Mouse (Mus musculus) heart, adult 9 months (tissue): ENCODE data around the gene Zfp804a.

Experiments used
- DNase-seq, 2 experiments: peaks; one replicate each; pipeline ENCODE4 v3.0.0; 2022; ENCODE audit warnings: low spot score in 2 of 2

Zfp804a gene

DNA sequence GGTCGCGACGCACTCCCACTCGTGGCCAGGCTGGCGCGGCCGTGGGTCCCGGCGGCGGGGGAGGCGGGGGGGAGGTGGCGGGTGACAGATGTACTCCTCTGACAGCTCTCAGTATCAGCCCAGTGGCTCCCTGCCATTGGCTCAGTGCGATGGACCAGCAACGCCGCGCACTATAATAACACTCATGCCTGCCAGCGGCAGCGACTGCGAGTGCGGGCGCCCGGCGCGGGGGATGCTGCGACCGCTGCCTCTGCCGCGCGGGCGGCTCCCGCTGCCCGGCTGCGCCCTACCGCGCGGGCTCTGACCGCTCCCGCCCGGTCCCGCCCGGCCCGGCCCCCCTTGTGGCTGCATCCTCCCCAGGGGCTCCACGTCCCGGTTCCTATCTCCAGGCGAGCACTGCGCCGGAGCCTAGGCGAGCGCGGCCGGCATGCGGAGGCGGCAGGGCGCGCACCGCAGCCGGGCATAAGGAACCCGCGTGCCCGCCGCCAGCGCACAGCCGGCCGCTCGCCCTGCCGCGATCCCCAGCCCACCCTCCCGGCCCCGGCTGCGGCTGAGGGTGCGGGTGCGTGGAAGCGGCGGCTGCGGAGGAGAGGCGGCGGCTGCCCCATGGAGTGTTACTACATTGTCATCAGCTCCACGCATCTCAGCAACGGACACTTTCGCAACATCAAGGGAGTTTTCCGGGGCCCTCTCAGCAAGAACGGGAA is at the start of gene Zfp804a:
TSS of gene Zfp804a (plus strand) at position 38 of the 707 bp plus-strand sequence.
- no peak for DNase-seq

DNA sequence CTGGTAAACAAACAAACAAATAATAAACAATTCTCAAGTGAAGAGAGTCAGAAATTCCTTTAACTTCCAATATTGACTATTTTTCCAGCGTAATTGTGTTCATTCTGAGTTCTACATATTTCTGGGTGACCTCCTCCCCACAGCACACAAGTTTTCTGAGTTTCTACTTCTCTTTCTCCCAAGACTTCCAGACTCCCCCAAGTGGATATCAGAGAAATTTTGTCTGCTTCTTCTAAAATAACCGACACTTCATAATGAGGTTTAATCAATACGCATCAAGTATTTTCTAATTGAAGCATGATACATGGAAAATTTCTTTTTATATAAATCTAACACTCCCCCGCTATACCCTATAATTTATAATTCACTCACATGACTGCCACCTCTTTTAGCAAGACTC is 1.4 kb upstream of the Zfp804a start:
- DNase-seq = no peak

DNA sequence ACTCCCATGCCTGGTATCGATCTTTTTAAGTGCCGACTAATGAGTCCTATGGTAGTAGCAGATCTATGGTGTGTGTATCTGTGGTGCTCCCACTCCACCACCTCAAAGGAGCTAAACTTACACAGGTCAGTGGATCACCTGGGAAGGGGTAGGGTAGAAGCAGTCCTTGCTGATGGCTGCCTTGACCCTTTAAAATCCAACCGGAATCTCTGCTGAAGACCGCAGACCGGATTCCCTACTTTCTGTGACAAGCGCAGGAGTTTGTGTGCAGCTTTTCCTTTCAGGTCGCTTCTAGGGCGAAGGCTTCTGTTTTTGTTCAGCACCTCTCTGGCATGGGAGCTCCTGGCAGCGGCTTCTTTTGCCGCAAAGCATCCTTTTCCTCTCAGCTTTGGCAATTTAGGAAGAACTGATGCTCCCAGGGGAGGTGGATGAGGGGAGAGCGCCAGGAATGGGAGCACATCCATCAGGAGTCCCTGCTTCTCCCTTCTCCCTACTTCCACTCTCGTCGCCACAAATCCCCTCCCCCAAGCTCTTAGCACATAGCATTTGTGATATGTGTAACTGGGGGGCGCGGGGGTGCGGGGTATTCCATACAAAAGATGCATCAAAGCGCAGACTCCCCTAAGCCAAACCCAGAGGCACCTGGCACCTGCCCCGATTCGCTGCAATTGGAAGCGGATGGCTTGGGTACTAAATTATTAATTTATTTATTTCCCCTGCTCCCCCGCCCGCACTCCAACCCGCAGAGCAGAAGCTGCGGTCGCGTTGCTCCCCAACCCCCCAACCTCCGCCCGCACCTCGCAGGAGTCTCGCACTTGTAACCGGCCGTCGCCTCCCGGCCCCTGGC is 461 bp upstream of the Zfp804a start:
- DNase-seq = no peak

DNA sequence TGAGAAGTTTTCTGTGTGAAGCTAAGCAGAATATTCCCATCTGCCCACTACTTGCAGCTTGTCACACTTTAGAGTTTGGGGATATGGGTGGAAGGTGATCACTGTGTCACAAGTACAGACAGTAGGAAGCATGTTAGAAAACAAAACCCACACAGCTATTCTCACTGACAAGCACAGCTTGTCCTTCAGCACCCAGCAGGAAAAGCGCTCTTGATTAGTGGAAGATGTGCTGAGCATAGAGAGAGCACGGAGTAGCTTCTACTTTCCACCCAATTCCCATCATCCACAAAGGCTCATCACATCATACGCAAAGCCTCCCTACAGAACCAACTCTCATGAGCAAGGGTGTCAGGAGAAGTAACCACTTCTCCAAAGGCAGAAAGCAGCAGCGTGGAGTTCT is 1.4 kb downstream of the Zfp804a start:
- no peak for DNase-seq

DNA sequence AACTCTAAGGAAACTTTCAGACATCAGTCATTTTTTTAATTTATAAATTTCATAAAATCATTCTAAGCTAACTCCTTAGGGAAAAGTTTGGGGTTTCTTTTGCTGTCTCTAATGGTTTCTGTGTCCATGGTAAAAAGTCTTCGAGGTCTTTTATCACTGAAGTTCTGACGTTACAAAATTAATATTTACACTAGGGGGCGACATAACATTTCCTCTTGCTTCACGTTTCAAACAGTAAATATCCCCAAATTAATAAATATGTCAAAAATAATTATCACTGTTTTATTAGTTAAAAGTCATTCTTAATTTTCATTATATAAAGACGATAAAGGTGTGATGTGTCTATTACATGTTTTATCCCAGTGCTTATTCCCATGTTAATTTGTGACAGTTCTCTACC is 11.6 kb downstream of the Zfp804a start:
- DNase-seq = no peak

DNA sequence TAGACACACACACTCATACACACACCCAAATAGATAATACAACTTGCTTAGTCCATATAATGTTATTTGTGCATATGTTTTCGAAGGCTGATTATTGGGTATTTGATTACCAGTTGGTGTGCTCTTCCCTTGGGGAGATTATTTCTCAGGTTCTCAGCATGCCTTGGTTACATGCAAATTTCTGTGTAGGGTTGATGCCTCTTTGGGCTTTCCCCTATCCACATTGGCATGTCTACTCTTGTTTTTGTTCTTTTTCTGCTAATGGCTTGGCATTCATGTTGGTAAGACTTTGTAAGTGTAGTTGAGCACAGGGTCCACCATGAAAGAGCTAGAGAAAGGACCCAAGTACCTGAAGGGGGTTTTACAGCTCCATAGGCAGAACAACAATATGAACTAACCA is 14.9 kb downstream of the Zfp804a start:
- no peak for DNase-seq

DNA sequence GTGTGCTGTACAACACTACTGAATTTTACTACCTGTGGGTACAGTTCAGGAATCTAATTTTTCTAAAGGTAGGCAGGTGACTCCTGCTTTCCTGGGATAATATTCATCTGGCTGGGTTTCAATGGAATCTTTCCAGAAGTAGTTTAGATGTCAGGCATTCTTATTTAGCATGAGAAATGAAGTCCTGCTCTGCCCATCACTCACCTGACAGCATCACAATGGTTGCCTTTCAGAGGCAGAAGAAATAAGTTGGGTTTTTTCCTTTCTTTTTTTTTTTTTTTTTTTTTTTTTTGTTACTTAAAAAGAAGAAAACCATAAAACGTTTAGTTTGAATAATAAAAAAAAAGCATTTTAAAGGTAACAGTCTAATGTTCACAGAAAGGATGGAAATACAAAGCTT is 16.1 kb downstream of the Zfp804a start:
- DNase-seq = no peak

DNA sequence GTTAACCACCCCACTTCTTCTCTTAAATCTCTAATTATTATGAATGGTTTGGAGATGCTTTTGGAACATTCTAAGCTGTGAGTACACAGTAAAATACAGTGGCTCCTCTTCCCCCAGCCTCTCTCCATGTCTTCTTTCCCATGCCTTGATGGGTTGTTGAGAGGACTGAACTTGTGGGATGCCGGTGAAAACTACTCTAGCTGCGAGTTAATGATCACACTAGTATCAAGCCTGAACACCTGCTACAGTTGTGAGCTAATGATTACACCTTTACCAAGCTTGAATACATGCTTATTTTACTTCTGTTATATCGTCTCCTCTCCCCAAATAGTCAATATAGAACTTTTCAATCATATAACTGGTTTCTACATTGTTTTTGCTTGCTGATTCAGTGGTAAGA is 23.9 kb downstream of the Zfp804a start:
- no peak for DNase-seq

DNA sequence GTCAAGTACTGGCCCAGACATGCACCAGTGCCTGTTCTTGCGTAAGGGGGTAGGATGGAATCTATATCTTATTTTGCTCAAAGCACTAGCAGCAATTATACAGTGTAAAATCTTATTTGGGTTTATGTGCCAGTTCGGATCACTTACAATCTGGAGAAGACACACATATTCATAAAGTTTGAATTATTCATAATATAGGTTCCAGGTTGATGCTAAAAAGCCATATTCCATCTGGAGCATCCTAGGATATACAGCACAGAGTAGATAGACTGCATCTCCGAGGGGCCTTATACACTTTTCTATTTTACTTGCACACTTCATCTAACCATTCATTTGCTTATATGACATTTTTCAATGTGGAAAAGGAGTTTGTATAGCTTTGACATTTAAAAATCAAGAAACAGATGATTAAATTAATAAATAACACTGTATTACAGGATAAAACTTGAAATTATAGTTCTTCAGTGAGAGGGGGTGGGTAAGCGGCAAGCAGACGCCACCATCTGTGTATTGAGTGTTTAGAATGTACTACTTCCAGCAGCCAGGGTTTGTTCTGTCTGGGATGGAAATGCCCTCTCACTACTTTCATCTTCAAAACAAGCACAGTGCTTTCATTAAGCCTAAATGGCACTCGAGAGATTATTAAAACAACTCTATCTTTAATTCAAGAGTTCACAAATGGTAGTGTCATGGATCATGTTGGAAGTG is 25.4 kb downstream of the Zfp804a start:
- no peak for DNase-seq

DNA sequence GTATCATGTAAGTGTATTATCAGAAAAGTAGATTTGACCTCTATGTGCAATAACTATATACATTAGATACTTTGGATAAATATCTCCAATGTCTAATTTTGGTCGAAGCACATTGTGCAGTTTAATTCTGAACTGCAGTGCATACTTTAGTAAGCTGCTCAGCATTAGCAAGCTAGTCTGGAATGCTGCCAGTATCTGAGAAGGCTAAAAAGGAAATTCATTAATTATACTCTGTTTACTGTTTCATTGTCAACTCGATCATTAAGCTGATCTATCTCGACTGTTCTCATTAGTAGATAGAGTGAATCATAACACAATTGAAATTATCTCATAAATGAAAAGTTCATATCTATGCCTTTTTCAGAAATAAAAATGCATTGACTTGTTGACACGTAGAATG is 27.7 kb downstream of the Zfp804a start:
- no peak for DNase-seq

DNA sequence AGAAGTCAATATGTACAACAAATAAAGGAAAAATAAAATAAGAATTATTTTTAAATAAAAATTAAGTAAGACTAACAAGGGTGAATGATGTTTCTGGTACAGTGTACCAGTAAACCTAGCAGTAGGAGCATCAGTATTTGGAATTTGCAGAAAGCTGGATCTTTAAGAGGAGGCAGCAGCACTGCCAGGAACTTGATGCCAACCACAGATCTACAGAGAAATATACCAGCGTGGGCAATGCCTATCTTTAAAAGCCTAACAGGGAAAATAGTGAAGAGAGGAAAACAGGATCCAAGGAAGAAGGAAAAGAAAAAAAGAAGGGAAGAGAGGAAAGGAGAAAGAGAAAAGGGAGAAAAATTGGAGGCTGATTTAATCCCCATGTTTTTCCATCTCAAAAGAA is 60.1 kb downstream of the Zfp804a start:
- DNase-seq = no peak

DNA sequence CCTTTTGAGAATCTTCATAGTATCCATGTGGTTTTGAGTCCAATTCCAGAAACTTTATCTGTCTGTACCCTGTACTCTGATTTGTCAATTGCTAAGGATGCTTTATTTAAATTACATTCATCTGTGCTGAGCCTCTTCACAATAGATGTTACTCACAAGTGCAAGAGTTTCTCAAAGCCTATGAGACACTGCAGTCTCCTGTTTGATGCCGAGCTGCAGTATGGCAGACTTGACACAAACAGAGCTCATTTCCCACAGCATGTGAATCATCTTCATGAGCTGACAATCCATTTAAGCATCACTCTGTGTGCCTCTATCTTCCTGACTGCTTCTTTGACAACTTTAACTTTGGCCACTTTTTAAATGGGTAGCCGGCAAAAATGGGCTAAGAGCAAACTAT is 60.6 kb downstream of the Zfp804a start:
- DNase-seq = no peak

DNA sequence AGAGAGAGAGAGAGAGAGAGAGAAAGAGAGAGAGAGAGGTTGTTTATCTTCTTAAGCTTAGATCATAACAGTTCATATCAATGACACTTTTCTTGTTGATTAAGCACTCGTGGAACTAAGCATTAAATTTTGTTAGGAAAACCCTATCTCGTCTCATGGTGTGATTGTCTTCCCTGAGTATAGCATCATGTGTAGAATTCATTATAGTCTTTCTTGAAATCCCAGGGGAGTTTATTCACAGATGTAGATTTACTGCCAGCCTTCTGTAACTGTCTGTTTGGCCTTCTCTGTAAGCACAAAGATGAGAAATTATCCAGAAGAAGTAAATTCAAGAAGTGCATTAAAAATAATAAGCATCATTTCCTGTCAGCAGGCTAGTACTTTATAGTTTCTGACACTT is 66.6 kb downstream of the Zfp804a start:
- DNase-seq = no peak

DNA sequence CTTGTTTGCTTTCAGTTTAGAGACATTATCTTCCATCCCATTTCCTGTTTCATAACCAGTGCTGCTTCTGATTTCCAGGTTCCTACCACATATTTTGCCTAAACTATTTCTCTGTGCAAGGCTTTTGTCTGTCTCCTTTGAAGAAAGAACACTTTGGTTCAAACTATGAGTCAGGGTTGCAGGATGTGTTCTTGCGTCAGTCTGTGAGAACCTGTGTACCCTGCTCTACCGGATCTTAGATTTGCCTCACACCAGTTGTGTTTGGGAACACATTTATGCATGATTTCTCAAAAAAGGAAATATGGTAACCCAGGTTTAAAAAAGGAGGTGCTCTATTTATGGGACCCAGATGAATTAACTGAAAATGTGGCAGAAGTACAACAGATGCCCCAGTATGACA is 125.7 kb downstream of the Zfp804a start:
- DNase-seq = no peak

DNA sequence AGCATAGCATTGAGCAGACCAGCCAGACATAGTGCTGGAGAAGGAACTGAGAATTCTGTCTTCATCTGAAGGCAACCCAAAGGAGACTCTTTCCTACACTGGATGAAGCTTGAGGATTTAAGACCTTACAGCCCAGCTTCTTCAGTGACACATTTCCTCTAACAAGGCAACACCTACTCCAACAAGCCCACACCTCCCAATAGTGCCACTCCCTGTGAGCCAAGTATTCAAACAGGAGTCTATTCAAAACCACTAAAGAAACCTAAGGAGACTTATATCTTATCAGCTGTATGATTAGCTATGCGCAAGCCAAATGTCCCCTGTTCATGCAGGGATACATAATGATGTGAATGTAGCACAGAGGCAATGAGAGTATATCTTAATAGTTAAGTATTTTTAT is 128.0 kb downstream of the Zfp804a start:
- no peak for DNase-seq

DNA sequence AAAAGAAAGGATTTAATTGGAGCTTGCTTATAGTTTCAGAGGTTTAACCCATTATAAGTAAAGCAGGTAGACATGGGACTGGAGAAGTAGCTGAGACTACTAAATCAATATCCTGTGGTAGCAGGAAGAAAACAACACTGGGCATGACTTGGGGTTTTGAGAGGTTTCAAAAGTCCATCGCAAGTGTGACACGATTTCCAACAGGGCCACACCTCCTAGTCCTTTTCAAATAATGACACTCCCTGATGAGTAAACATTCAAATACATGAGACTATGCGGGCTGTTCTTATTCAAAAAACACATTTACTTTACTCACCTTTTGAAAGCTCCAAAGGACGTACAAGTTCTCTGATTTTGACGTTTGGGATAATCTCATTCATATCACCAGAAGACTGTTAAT is 146.9 kb downstream of the Zfp804a start:
- DNase-seq = no peak

DNA sequence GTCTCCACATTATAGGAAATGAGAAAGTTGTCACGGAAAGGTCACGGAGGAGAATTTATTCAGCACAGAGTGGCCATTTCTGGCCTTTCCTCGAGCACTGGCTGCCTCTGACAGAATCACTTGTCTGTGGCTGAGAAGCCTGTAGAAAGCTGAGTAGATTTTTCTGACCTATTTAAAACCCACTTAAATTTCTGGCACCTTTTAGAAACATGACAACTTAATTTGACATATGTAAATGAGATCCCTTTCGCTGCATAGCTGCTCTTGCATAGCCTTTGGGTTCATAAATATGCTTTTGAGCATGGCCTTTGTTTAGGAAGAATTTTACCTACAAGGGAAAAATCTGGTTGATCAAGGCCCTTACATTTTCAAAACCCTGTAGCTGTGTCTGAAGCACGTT is 147.6 kb downstream of the Zfp804a start:
- DNase-seq = no peak

DNA sequence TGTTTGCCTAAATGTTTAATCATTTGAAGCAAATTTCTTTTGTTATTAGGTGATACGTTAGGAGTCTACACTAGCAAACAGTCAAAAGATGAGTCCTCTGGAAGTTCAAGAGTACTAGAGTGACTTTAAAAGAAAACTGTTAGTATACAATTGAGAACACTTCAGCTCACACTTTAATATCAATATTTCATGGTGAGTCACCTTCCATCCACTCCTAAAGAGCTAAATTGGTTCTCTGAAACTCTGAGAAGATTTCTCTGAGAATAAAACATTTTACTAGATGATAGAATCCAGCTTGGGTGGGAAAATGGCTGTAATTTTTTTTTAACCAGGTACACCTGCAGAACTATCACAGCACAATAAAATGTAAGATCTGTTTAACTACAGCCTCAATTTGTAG is 157.6 kb downstream of the Zfp804a start:
- no peak for DNase-seq

DNA sequence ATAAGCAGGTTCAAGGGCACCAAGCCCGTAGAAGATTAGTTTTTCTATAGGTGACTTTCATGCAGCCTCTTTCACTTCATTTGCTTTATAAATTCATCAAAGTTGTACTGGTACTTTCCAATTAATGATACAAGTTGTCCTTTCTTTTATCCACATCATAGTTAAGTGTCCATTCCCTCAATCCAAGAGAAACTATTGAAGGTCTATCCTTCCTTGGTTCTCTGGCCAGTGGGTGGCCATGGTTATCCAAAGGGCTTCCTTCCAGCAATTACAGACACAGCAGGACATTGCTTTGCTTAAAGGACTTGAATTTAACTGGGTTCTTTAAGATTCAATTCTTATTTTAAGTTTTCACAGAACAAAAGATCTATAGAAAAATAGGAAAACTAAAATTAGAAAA is 158.9 kb downstream of the Zfp804a start:
- DNase-seq = no peak

DNA sequence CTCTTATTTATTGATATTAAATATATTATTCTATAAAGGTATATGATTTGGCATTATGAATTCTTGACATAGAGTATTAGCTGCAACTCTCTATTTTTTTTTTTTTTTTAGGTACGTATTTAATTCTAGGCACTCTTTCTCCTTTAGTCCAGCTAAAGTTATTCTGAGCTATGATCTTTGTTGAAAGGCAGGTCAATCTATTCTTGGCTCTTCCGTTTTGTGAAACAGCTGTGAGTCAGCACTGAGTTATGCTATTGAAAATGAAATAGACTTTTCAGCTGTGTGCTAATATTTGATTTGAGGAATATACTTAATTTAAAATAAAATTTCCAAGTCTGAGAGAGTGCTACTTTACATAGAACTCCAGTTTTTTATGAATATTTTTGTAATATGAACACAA is 164.9 kb downstream of the Zfp804a start:
- DNase-seq = no peak

DNA sequence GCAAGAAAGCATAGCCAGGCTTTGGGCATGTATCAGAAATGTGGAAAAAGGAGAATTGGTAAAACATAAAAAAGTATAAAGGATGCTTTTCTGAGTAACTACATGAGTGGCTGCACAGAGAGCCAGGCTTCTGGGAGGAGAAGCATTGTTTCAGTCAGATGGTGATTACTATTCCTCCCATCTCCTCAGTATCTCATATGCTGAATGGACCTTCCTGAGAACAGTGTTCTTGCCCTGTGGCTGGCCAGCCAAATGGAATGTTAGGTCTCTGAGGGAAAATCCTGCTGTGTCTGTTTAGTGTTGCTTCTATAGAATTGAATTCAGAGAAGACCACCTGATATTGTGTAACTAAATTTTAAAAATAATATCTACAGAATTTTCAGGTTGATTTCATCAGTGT is 193.0 kb downstream of the Zfp804a start:
- DNase-seq = no peak

DNA sequence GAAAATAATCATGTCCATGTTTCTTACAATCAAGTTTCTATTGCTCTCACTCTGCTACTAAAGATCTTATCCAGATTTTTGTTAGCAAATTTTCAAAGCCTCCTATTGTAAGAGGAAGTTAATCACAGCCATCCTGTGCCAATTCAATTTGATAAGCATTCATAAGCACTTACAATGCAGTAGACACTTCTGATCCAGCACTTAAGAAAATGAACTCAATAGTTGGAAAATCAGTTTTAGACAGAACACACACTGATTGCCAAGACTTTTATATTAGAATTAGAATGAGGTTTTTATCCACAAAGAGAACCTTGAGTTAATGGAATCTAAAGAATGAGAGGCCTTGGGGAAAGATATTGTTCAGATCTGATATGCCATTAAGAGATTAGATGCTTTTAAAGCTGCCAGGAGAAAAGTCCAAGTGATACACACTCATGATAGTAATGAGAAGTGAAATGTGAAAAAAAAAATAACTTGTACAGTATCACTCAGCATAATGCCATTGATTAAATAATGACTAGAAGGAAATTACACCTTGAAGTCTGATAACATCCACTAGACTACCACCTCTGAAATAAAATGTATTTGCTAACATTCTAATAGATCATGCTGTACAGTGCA is 194.0 kb downstream of the Zfp804a start:
- no peak for DNase-seq
